Mouse (Mus musculus) c-Kit-negative CD71-positive TER-119-positive erythroid progenitor cells, embryonic 14.5 days (primary cell): Measurements from ENCODE around the gene Pcolce2.

Source experiments
- DNase-seq: peaks from one replicate; pipeline ENCODE4 v3.0.0-alpha.2; 2013; ENCODE audit warnings: low read depth, low spot score

The Pcolce2 gene

GRCm38 (mm10) chr9:95705371-95705770 is 68.0 kb downstream of the Pcolce2 start:
- no peak for DNase-seq

GRCm38 (mm10) chr9:95708943-95709342 is 71.5 kb downstream of the Pcolce2 start:
- no peak for DNase-seq

GRCm38 (mm10) chr9:95712574-95712973 is 75.2 kb downstream of the Pcolce2 start:
- no peak for DNase-seq

- DNase-seq: no peak
Measured at GRCm38 (mm10) chr9:95736238-95736637, 98.8 kb downstream of the Pcolce2 start.

- no peak for DNase-seq
Measured at GRCm38 (mm10) chr9:95744845-95745613, 107.6 kb downstream of the Pcolce2 start.

GRCm38 (mm10) chr9:95747298-95747697 is 109.9 kb downstream of the Pcolce2 start:
- no peak for DNase-seq
